Mouse (Mus musculus): ENCODE measurements around the gene Urod. TPM values are rescaled to one million over a fixed set of nuclear protein-coding genes. Genes with fewer than 3 reads are reported as not detected.

Urod gene
- polyA plus RNA-seq, 1 experiment from 2014 or later, result 97.4 TPM

- Histone ChIP-seq H3K9me3 (no peaks in the 10 kb centered on the region), H3K27ac (no peak overlapping the region), H3K27me3 (replicated peaks) (no peaks in the 10 kb centered on the region), H3K4me3 (replicated peaks) (no peak overlapping the region), H3K36me3 (no peaks in the 10 kb centered on the region), H3K4me1 (no peaks in the 10 kb centered on the region), H3K9ac (no peak overlapping the region), H3K4me2 (no peak overlapping the region)
- ATAC-seq (ENCODE audit: insufficient read depth, low FRiP score, low read depth), result no peak
- 80% methylated on average over 6 of the region's 6 CpGs for WGBS
Observed at GRCm38 (mm10) chr4:117013596-117013995, 19.4 kb upstream of the Urod start.

GRCm38 (mm10) chr4:117010231-117010630 lies 16.0 kb upstream of the Urod start:
- Histone ChIP-seq H3K4me2 (no peak overlapping the region), H3K27me3 (replicated peaks) (no peaks in the 10 kb centered on the region), H3K4me1 (no peaks in the 10 kb centered on the region), H3K9ac (no peak overlapping the region), H3K36me3 (no peaks in the 10 kb centered on the region), H3K27ac (no peak overlapping the region), H3K4me3 (replicated peaks) (no peak overlapping the region), H3K9me3 (no peaks in the 10 kb centered on the region)
- WGBS, result 82% methylated on average over 5 of the region's 5 CpGs
- no peak for ATAC-seq (ENCODE audit: insufficient read depth, low FRiP score, low read depth)

GRCm38 (mm10) chr4:117007058-117007457 lies 12.8 kb upstream of the Urod start:
- H3K4me1 ChIP-seq, result no peaks in the 10 kb centered on the region; the same call in 1 of the 2 replicates
- no peak overlapping the region for H3K4me2 ChIP-seq
- no peak overlapping the region for H3K27ac ChIP-seq
- no peaks in the 10 kb centered on the region for H3K27me3 ChIP-seq (replicated peaks)
- 62% methylated on average over 3 of the region's 3 CpGs for WGBS
- no peak for ATAC-seq (ENCODE audit: insufficient read depth, low FRiP score, low read depth)
- no peak overlapping the region for H3K9ac ChIP-seq
- no peaks in the 10 kb centered on the region for H3K9me3 ChIP-seq
- no peak overlapping the region for H3K4me3 ChIP-seq (replicated peaks)
- peaks cover 3% of the 10 kb centered on the region; the same call in 1 of the 2 replicates for H3K36me3 ChIP-seq

- no peak for ATAC-seq (ENCODE audit: insufficient read depth, low FRiP score, low read depth)
- WGBS, result 74% methylated on average over 7 of the region's 7 CpGs
- no peaks in the 10 kb centered on the region; the same call in 1 of the 2 replicates for H3K4me1 ChIP-seq
Observed at GRCm38 (mm10) chr4:117005611-117006400, 11.6 kb upstream of the Urod start.

GRCm38 (mm10) chr4:117004649-117005048 lies 10.4 kb upstream of the Urod start:
- H3K4me3 ChIP-seq (replicated peaks), result no peak overlapping the region
- peaks cover 3% of the 10 kb centered on the region; the same call in 1 of the 2 replicates for H3K36me3 ChIP-seq
- H3K9ac ChIP-seq, result no peak overlapping the region
- H3K27ac ChIP-seq, result no peak overlapping the region
- ATAC-seq (ENCODE audit: insufficient read depth, low FRiP score, low read depth), result no peak
- H3K4me1 ChIP-seq, result no peaks in the 10 kb centered on the region; the same call in 1 of the 2 replicates
- no peaks in the 10 kb centered on the region for H3K27me3 ChIP-seq (replicated peaks)
- no peaks in the 10 kb centered on the region for H3K9me3 ChIP-seq
- 81% methylated on average over 4 of the region's 4 CpGs for WGBS
- no peak overlapping the region for H3K4me2 ChIP-seq

More at GRCm38 (mm10) chr4:117005611-117006400, 11.6 kb upstream of the Urod start:
- no peaks in the 10 kb centered on the region for H3K27me3 ChIP-seq (replicated peaks)
- H3K27ac ChIP-seq, result no peak overlapping the region
- no peak overlapping the region for H3K9ac ChIP-seq
- no peak overlapping the region for H3K4me2 ChIP-seq
- peaks cover 3% of the 10 kb centered on the region; the same call in 1 of the 2 replicates for H3K36me3 ChIP-seq
- no peaks in the 10 kb centered on the region for H3K9me3 ChIP-seq
- no peak overlapping the region for H3K4me3 ChIP-seq (replicated peaks)

- Histone ChIP-seq H3K27me3 (replicated peaks) (no peaks in the 10 kb centered on the region), H3K4me3 (replicated peaks) (no peak overlapping the region), H3K9ac (no peak overlapping the region), H3K9me3 (no peaks in the 10 kb centered on the region), H3K36me3 (peaks cover 3% of the 10 kb centered on the region; the same call in 1 of the 2 replicates), H3K27ac (no peak overlapping the region), H3K4me2 (no peak overlapping the region), H3K4me1 (no peaks in the 10 kb centered on the region; the same call in 1 of the 2 replicates)
- ATAC-seq (ENCODE audit: insufficient read depth, low FRiP score, low read depth), result peak; percentile 61; the same call in 1 of the 2 replicates
- WGBS, result 53% methylated on average over 38 of the region's 38 CpGs
Observed at GRCm38 (mm10) chr4:117002543-117003521, 8.6 kb upstream of the Urod start.

GRCm38 (mm10) chr4:117001957-117002356 lies 7.7 kb upstream of the Urod start:
- Histone ChIP-seq H3K36me3 (peaks cover 5% of the 10 kb centered on the region; the same call in 1 of the 2 replicates), H3K9ac (no peak overlapping the region)

GRCm38 (mm10) chr4:116999513-117000154 lies 5.4 kb upstream of the Urod start:
- WGBS, result 93% methylated on average over 17 of the region's 17 CpGs
- no peak overlapping the region for H3K27ac ChIP-seq
- ATAC-seq (ENCODE audit: insufficient read depth, low FRiP score, low read depth), result no peak
- peaks cover 13% of the 10 kb centered on the region for H3K4me1 ChIP-seq
- no peaks in the 10 kb centered on the region for H3K27me3 ChIP-seq (replicated peaks)
- no peak overlapping the region for H3K9ac ChIP-seq
- no peak overlapping the region for H3K4me3 ChIP-seq (replicated peaks)
- no peaks in the 10 kb centered on the region for H3K9me3 ChIP-seq
- peaks cover 7% of the 10 kb centered on the region; the same call in 1 of the 2 replicates for H3K36me3 ChIP-seq
- no peak overlapping the region for H3K4me2 ChIP-seq

More at GRCm38 (mm10) chr4:117001957-117002356, 7.7 kb upstream of the Urod start:
- Histone ChIP-seq H3K4me1 (no peaks in the 10 kb centered on the region; the same call in 1 of the 2 replicates), H3K4me2 (no peak overlapping the region), H3K27me3 (replicated peaks) (no peaks in the 10 kb centered on the region), H3K9me3 (no peaks in the 10 kb centered on the region), H3K4me3 (replicated peaks) (no peak overlapping the region), H3K27ac (no peak overlapping the region)
- WGBS, result 90% methylated on average over 16 of the region's 16 CpGs
- no peak for ATAC-seq (ENCODE audit: insufficient read depth, low FRiP score, low read depth)

- ATAC-seq (ENCODE audit: insufficient read depth, low FRiP score, low read depth), result no peak
Observed at GRCm38 (mm10) chr4:116995798-116996135, 1.6 kb upstream of the Urod start.

GRCm38 (mm10) chr4:116995131-116995797 lies 1.1 kb upstream of the Urod start, which contains the start of gene Hectd3:
Gene Hectd3, plus strand, starts transcription at chr4:116995317.
- under 1% methylated on average over 56 of the region's 58 CpGs for WGBS
- H3K4me1 ChIP-seq, result peaks cover 25% of the 10 kb centered on the region
- H3K36me3 ChIP-seq, result 0 out of 2 replicates have a peak, but pooled peaks cover 4% of the 10 kb centered on the region
- H3K9me3 ChIP-seq, result no peaks in the 10 kb centered on the region
- H3K27me3 ChIP-seq (replicated peaks), result no peaks in the 10 kb centered on the region
- H3K4me2 ChIP-seq, result peak within 1 kb of the TSS; percentile 95
- H3K9ac ChIP-seq, result peak within 1 kb of the TSS; percentile 67
- H3K27ac ChIP-seq, result peak within 1 kb of the TSS; percentile 69; the same call in 1 of the 2 replicates
- ATAC-seq (ENCODE audit: insufficient read depth, low FRiP score, low read depth), result peak; percentile 67
- H3K4me3 ChIP-seq (replicated peaks), result peak within 1 kb of the TSS; percentile 89

More at GRCm38 (mm10) chr4:116995798-116996135, 1.6 kb upstream of the Urod start:
- Histone ChIP-seq H3K4me2 (peak overlapping the region; percentile 95), H3K27ac (peak overlapping the region; percentile 69; the same call in 1 of the 2 replicates), H3K4me3 (replicated peaks) (peak overlapping the region; percentile 89), H3K36me3 (0 out of 2 replicates have a peak, but pooled peaks cover 4% of the 10 kb centered on the region), H3K4me1 (peaks cover 25% of the 10 kb centered on the region), H3K9ac (peak overlapping the region; percentile 67), H3K9me3 (no peaks in the 10 kb centered on the region), H3K27me3 (replicated peaks) (no peaks in the 10 kb centered on the region)
- under 1% methylated on average over 16 of the region's 16 CpGs for WGBS

Measured in stomach, embryonic 15.5 days (tissue).